Mouse (Mus musculus) layer of hippocampus, adult 6 months (tissue): ENCODE data around the gene Gm21861. TPM values are rescaled to one million over a fixed set of nuclear protein-coding genes. Genes with fewer than 3 reads are reported as not detected.

Source experiments
- long read RNA-seq, 2 experiments: library from polyadenylated mRNA; unstranded; transcript quantifications; one replicate each; pipeline ENCODE4 v2.0.0; 2019 to 2020
- polyA plus RNA-seq: library from polyadenylated mRNA; unstranded; fragments of <200 nt; fragmentation: Nextera tagmentation; gene quantifications from 2 replicates; pipeline ENCODE4 v1.2.3, GENCODE M21; 2021

Gm21861 gene
- polyA plus RNA-seq, result not detected in 2 replicates
- long read RNA-seq, experiment 1, result 0 reads
- long read RNA-seq, experiment 2, result 0 reads

DNA sequence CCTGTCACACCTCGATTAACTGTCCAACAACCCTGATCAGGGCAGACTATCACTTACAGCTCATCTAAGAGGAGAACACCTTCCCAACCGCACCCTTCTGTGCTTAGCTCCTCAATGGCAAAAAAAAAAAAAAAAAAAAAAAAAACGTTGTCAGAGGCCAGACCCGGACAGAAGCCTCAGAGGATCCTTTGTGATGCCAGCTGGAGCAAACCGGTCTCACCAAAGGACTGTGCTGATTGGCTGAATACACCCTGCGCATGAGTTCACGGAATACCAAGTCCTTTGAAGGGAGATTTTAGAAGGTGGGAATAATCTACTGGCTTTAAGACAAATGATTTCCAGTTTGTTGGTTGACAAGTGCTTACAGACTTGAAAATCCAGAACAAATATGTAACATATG lies at the start of gene Gm21861:
Gm21861 (minus strand) TSS at position 101 of the 400 bp plus-strand sequence.

